Mouse (Mus musculus) kidney, adult 2 months (tissue): Measurements from ENCODE around the gene Gm13539. TPM values are rescaled to one million over a fixed set of nuclear protein-coding genes. Genes with fewer than 3 reads are reported as not detected.
A peak's percentile ranks its signal among the peaks of the same experiment; 100 is the strongest.
"Not testable (repeated sequence)": the region's sequence is repeated elsewhere in the genome, so short reads cannot be mapped to it uniquely, and the experiment has no call there.

Source experiments
- DNase-seq: peaks from one replicate; pipeline ENCODE4 v3.0.0; 2021
- H3K27ac ChIP-seq: fragments of 200-500 bp; 2 replicates; pipeline ENCODE4 v1.5.1; 2012; ENCODE audit warnings: low read depth, low read length, control low read depth, inconsistent platforms; ENCODE audit not compliant: insufficient read depth
- H3K27me3 ChIP-seq: fragments of 200-500 bp; replicated peaks from 2 replicates; pipeline ENCODE4 v1.6.1; 2012; ENCODE audit warnings: mild to moderate bottlenecking, moderate library complexity, low read length, inconsistent platforms; ENCODE audit not compliant: control insufficient read depth, insufficient read depth
- H3K36me3 ChIP-seq: fragments of 200-500 bp; 2 replicates; pipeline ENCODE4 v1.6.1; 2012; ENCODE audit warnings: mild to moderate bottlenecking, moderate library complexity, low read length, inconsistent platforms; ENCODE audit not compliant: control insufficient read depth, insufficient read depth
- H3K4me1 ChIP-seq: fragments of 200-500 bp; 2 replicates; pipeline ENCODE4 v1.6.1; 2011; ENCODE audit warnings: low read length; ENCODE audit not compliant: control insufficient read depth, insufficient read depth
- H3K4me3 ChIP-seq: fragments of 200-500 bp; 2 replicates; pipeline ENCODE4 v1.5.1; 2011; ENCODE audit warnings: mild to moderate bottlenecking, low read depth, low read length, control low read depth; ENCODE audit not compliant: insufficient read depth
- CTCF ChIP-seq: fragments of 200-500 bp; conservative IDR thresholded peaks from 2 replicates; pipeline ENCODE4 v1.5.1; 2011; ENCODE audit warnings: low read depth, mild to moderate bottlenecking, control low read depth, low read length, moderate library complexity, mixed read lengths; ENCODE audit not compliant: insufficient read depth, insufficient read length
- POLR2A ChIP-seq: fragments of 200-500 bp; IDR thresholded peaks from one replicate; pipeline ENCODE4 v1.6.1; 2011; ENCODE audit warnings: low read depth, low read length, control low read depth
- WGBS: fragments of 180-500 bp; shearing (Covaris S2); methylation state at CpG from one replicate; pipeline ENCODE4 v1.1.7; 2018; 5-methylcytosine and 5-hydroxymethylcytosine counted together
- polyA plus RNA-seq: library from polyadenylated mRNA; depleted of rRNA; stranded (reverse); fragments of >200 nt; gene quantifications from 2 replicates; pipeline ENCODE4 v1.2.3, GENCODE M21; 2012

Gm13539 gene
- polyA plus RNA-seq, 1 experiment, result not detected

- 83% methylated on average over 3 of the region's 3 CpGs for WGBS
- TF ChIP-seq CTCF, result no peak
- TF ChIP-seq POLR2A, result no peak
- no peaks in the 10 kb centered on the region for H3K36me3 ChIP-seq
- H3K4me3 ChIP-seq, result no peak overlapping the region
- no peak for DNase-seq
- no peaks in the 10 kb centered on the region for H3K27me3 ChIP-seq
- H3K27ac ChIP-seq, result no peak overlapping the region
- no peaks in the 10 kb centered on the region for H3K4me1 ChIP-seq
Observed at GRCm38 (mm10) chr2:25789092-25789491, 7.0 kb downstream of the Gm13539 start.

DNA sequence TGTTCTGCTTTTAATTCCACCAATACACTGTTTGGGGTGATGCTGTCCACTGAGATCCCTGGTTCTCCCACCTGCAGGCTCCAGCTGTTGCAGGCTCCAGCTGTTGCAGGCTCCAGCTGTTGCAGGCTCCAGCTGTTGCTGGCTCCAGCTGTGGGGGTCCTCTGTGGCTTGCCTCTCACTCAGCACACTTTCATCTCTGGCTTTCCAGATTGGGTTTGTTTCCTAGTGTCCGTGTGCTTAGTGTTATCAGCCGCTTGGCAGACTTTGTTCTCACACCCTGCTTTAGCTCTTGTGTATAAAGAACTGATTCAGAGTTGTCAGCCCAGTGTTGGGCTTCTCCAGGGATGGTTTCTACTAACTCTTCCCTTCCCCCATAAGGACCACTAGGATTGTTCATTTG is 15.6 kb downstream of the Gm13539 start:
- no peak overlapping the region for H3K27ac ChIP-seq
- WGBS, result 43% methylated on average over 2 of the region's 2 CpGs
- H3K4me1 ChIP-seq, result no peaks in the 10 kb centered on the region
- H3K36me3 ChIP-seq, result no peaks in the 10 kb centered on the region
- no peak overlapping the region for H3K4me3 ChIP-seq
- TF ChIP-seq CTCF (no peak), POLR2A (no peak)
- H3K27me3 ChIP-seq, result no peaks in the 10 kb centered on the region
- no peak for DNase-seq

DNA sequence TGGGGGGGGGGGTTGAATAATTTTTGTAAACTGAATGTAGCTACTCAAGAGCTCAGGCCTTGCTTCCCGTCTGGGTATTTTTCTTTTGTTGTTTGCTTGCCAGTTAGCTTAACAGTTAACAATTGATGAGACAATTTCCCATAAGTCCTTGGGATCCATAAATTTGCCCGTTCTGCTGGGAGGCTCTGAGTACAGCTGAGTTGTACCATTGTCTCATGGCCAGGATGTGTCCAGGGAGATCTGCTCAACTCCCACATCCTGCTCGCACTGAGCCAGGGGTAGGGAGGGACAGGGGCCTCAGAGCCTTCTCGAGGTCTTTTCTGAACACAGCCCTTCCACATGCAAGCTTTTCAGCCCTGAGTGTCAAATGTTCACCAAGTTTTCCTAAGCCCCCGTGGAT is 16.0 kb downstream of the Gm13539 start:
- Histone ChIP-seq H3K27me3 (no peaks in the 10 kb centered on the region), H3K4me1 (no peaks in the 10 kb centered on the region), H3K36me3 (no peaks in the 10 kb centered on the region), H3K27ac (no peak overlapping the region), H3K4me3 (no peak overlapping the region)
- no peak for DNase-seq
- TF ChIP-seq POLR2A (no peak), CTCF (no peak)
- WGBS, result 32% methylated on average over 5 of the region's 5 CpGs

DNA sequence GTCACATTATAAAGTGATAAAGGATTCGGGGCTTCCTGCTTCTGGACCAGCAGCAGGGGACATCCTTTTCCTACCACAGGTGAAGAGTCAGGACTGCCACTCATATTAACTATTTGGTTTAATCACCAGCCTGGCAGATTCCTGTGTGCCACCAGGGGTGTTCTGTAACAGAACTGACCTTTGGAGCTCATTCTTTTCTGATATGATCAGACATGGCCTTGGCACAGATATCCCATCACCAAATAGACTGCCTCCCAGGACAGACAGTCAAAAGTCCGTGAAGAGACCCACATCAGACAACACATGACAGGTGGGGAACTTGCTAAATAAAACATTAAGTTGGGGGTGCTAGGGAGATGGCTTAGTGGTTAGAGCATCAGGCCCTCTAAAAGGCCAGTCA is 29.7 kb downstream of the Gm13539 start:
- TF ChIP-seq CTCF (no peak), POLR2A (no peak)
- no peaks in the 10 kb centered on the region for H3K27me3 ChIP-seq
- no peaks in the 10 kb centered on the region for H3K36me3 ChIP-seq
- 48% methylated on average over 2 of the region's 2 CpGs for WGBS
- H3K4me3 ChIP-seq, result no peak overlapping the region
- no peak overlapping the region for H3K27ac ChIP-seq
- DNase-seq, result peak; percentile 39
- no peaks in the 10 kb centered on the region for H3K4me1 ChIP-seq

- Histone ChIP-seq H3K4me3 (no peak overlapping the region), H3K27me3 (no peaks in the 10 kb centered on the region), H3K27ac (no peak overlapping the region), H3K36me3 (no peaks in the 10 kb centered on the region), H3K4me1 (no peaks in the 10 kb centered on the region)
- 86% methylated on average over 5 of the region's 5 CpGs for WGBS
- TF ChIP-seq CTCF (peak; percentile 25; the same call in 1 of the 2 replicates), POLR2A (no peak)
- DNase-seq, result no peak
Observed at GRCm38 (mm10) chr2:25813364-25813763, 31.3 kb downstream of the Gm13539 start.

GRCm38 (mm10) chr2:25815748-25816147 is 33.7 kb downstream of the Gm13539 start, which contains the start of gene Glt6d1:
TSS of gene Glt6d1 (minus strand) at chr2:25815848.
- DNase-seq, H3K36me3 ChIP-seq, H3K4me3 ChIP-seq, H3K27ac ChIP-seq, H3K4me1 ChIP-seq, H3K27me3 ChIP-seq: not testable (repeated sequence)
- WGBS, result 71% methylated on average over 1 of the region's 1 CpGs

GRCm38 (mm10) chr2:25822806-25823205 is 40.7 kb downstream of the Gm13539 start, which contains the start of gene Lcn9:
TSS of gene Lcn9 (plus strand) at chr2:25823153.
- WGBS, result 70% methylated on average over 1 of the region's 1 CpGs
- DNase-seq, result no peak
- no peaks in the 10 kb centered on the region for H3K27me3 ChIP-seq
- H3K27ac ChIP-seq, result no peak within 1 kb of the TSS
- TF ChIP-seq POLR2A, result no peak
- no peak for TF ChIP-seq CTCF
- H3K4me1 ChIP-seq, result no peaks in the 10 kb centered on the region
- H3K36me3 ChIP-seq, result no peaks in the 10 kb centered on the region
- H3K4me3 ChIP-seq, result no peak within 1 kb of the TSS

DNA sequence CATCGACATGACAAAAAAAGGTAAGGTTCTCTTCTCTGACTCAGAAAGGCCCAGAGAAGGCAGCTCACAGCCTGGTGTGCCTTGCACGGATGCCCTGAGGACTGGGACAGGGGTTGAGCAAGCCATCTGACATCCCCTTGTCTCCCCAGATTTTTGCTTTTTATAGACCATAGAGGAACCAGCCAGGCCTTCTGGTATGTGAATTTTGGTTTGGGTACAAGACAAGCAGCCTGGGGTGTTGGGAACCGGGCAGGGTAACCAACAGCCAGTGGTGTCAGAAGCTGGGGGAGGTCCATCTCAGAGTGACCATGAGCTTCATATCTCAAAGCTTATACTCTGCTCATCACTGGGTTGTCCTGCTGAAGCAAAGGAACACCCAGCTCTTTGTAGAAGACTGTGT is 42.7 kb downstream of the Gm13539 start:
- H3K27me3 ChIP-seq, result no peaks in the 10 kb centered on the region
- WGBS, result 90% methylated on average over 3 of the region's 3 CpGs
- no peak overlapping the region for H3K27ac ChIP-seq
- TF ChIP-seq POLR2A, result no peak
- no peak for TF ChIP-seq CTCF
- H3K4me3 ChIP-seq, result no peak overlapping the region
- no peak for DNase-seq
- H3K4me1 ChIP-seq, result no peaks in the 10 kb centered on the region
- no peaks in the 10 kb centered on the region for H3K36me3 ChIP-seq
